Mouse (Mus musculus) kidney, adult 2 months (tissue): ENCODE measurements around the gene Sema5a. TPM values are rescaled to one million over a fixed set of nuclear protein-coding genes. Genes with fewer than 3 reads are reported as not detected.

Source experiments
- DNase-seq: peaks from one replicate; pipeline ENCODE4 v3.0.0; 2021
- H3K27ac ChIP-seq: fragments of 200-500 bp; 2 replicates; pipeline ENCODE4 v1.5.1; 2012; ENCODE audit warnings: low read depth, low read length, control low read depth, inconsistent platforms; ENCODE audit not compliant: insufficient read depth
- H3K27me3 ChIP-seq: fragments of 200-500 bp; replicated peaks from 2 replicates; pipeline ENCODE4 v1.6.1; 2012; ENCODE audit warnings: mild to moderate bottlenecking, moderate library complexity, low read length, inconsistent platforms; ENCODE audit not compliant: control insufficient read depth, insufficient read depth
- H3K36me3 ChIP-seq: fragments of 200-500 bp; 2 replicates; pipeline ENCODE4 v1.6.1; 2012; ENCODE audit warnings: mild to moderate bottlenecking, moderate library complexity, low read length, inconsistent platforms; ENCODE audit not compliant: control insufficient read depth, insufficient read depth
- H3K4me1 ChIP-seq: fragments of 200-500 bp; 2 replicates; pipeline ENCODE4 v1.6.1; 2011; ENCODE audit warnings: low read length; ENCODE audit not compliant: control insufficient read depth, insufficient read depth
- H3K4me3 ChIP-seq: fragments of 200-500 bp; 2 replicates; pipeline ENCODE4 v1.5.1; 2011; ENCODE audit warnings: mild to moderate bottlenecking, low read depth, low read length, control low read depth; ENCODE audit not compliant: insufficient read depth
- CTCF ChIP-seq: fragments of 200-500 bp; conservative IDR thresholded peaks from 2 replicates; pipeline ENCODE4 v1.5.1; 2011; ENCODE audit warnings: low read depth, mild to moderate bottlenecking, control low read depth, low read length, moderate library complexity, mixed read lengths; ENCODE audit not compliant: insufficient read depth, insufficient read length
- POLR2A ChIP-seq: fragments of 200-500 bp; IDR thresholded peaks from one replicate; pipeline ENCODE4 v1.6.1; 2011; ENCODE audit warnings: low read depth, low read length, control low read depth
- WGBS: fragments of 180-500 bp; shearing (Covaris S2); methylation state at CpG from one replicate; pipeline ENCODE4 v1.1.7; 2018; 5-methylcytosine and 5-hydroxymethylcytosine counted together
- polyA plus RNA-seq: library from polyadenylated mRNA; depleted of rRNA; stranded (reverse); fragments of >200 nt; gene quantifications from 2 replicates; pipeline ENCODE4 v1.2.3, GENCODE M21; 2012

The Sema5a gene
- polyA plus RNA-seq, 1 experiment, result 11.6 TPM

DNA sequence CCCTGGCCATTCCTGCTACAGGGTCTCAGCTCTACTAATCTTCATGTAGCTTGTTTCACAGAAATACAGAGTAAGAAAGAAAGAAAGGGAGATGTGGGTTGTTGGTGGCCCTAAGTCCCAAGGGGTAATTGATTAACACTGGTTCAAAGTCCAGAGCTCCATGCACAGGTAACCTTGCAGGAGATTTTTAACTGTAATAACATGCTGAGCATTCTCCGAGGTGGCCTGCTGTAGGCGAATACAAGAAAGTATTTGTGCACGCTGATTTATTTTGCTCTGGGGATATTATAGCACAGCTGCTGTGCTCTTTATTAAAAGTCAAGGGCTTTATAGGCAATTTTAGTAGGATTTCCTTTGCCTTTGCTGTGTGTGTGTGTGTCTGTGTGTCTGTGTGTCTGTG, 393.3 kb downstream of the Sema5a start:
- Histone ChIP-seq H3K4me1 (peaks cover 4% of the 10 kb centered on the region; the same call in 1 of the 2 replicates), H3K4me3 (no peak overlapping the region), H3K36me3 (no peaks in the 10 kb centered on the region; the same call in 1 of the 2 replicates), H3K27me3 (no peaks in the 10 kb centered on the region), H3K27ac (peak overlapping the region; percentile 64)
- TF ChIP-seq POLR2A, result no peak
- no peak for TF ChIP-seq CTCF
- 25% methylated on average over 3 of the region's 3 CpGs for WGBS
- DNase-seq, result peak; percentile 75

DNA sequence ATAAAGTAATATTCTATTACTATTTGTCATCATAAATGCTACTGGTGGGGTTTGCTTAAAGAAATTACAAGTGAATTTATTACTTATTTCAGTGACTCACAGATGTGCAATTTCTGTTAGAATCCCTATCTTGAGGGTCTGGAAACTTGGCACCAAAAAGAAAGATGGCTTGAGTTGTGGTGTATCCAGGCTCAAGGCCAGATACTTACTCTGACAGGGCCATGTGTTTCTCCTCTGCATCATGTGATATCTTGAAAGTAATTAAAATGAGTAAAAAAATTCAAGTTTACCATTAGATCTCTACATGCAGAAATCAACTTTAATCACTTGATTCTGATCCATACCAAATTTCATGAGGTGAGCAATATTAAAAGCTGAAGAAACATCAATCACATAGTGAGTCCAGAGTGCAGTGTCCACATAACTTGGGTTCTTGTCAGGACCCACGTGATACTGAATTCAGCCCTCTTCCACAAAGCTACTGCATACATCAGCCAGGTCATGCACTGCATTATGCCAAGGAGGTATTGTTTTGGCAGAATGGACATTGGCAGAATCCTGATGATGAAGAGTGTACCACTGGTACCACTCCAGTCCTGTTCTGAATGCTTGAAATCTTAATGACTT, 402.6 kb downstream of the Sema5a start:
- TF ChIP-seq CTCF (no peak), POLR2A (no peak)
- H3K36me3 ChIP-seq, result no peaks in the 10 kb centered on the region
- no peaks in the 10 kb centered on the region for H3K4me1 ChIP-seq
- no peak for DNase-seq
- H3K27me3 ChIP-seq, result no peaks in the 10 kb centered on the region
- H3K4me3 ChIP-seq, result no peak overlapping the region
- no peak overlapping the region for H3K27ac ChIP-seq
- WGBS, result 57% methylated on average over 1 of the region's 1 CpGs

DNA sequence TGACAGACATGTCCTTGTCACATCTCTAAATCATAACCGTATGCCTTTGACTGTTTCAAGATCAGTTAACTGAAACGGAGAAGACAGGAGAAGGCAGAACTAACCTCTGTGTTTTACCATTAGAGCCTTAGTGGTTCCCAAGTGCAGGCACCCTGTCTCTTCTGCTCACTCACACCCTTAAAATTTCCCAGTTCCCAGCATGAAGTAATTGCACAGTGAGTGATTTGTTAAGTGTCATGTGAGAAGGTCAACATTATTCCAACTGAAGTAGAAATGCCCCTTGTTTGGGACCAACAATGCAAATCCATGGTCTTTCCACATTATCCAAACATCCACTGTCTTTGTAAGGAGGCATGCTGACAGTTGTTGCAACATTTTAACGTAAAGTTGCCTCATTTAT, 409.4 kb downstream of the Sema5a start:
- no peak overlapping the region for H3K4me3 ChIP-seq
- no peak for TF ChIP-seq POLR2A
- no peak for TF ChIP-seq CTCF
- no peak for DNase-seq
- H3K4me1 ChIP-seq, result no peaks in the 10 kb centered on the region
- no peak overlapping the region for H3K27ac ChIP-seq
- no peaks in the 10 kb centered on the region for H3K36me3 ChIP-seq
- WGBS, result 91% methylated on average over 3 of the region's 3 CpGs
- no peaks in the 10 kb centered on the region for H3K27me3 ChIP-seq

- TF ChIP-seq CTCF (no peak), POLR2A (no peak)
- Histone ChIP-seq H3K27me3 (no peaks in the 10 kb centered on the region), H3K4me3 (no peak overlapping the region), H3K4me1 (no peaks in the 10 kb centered on the region), H3K27ac (no peak overlapping the region), H3K36me3 (no peaks in the 10 kb centered on the region)
- DNase-seq, result no peak
- WGBS, result 83% methylated on average over 4 of the region's 4 CpGs
Observed at GRCm38 (mm10) chr15:32656017-32656416, 411.4 kb downstream of the Sema5a start.

- Histone ChIP-seq H3K4me3 (no peak overlapping the region), H3K27me3 (no peaks in the 10 kb centered on the region), H3K27ac (no peak overlapping the region), H3K36me3 (no peaks in the 10 kb centered on the region), H3K4me1 (no peaks in the 10 kb centered on the region)
- 71% methylated on average over 1 of the region's 1 CpGs for WGBS
- TF ChIP-seq CTCF, result no peak
- no peak for TF ChIP-seq POLR2A
- DNase-seq, result no peak
Observed at GRCm38 (mm10) chr15:32676446-32676845, 431.8 kb downstream of the Sema5a start.

DNA sequence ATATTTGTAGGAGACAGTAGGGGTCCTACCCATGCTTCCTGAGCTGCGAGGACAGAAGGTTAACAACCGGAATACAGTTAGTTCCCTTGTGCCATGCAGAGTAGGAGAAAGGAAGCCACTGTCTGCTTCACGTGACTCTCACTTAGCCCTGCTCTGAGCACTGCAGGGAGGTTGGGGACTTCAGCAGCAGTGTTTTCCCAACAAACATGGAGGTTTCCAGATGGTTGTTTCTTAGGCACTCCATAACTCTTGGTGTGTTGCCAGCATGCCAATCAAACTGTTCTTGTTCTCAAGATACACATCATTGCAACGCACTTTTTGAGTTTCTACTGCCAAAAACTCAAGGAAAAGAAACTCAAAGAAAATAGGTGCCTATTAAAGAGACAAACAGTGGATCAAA, 440.5 kb downstream of the Sema5a start:
- TF ChIP-seq POLR2A (no peak), CTCF (no peak)
- WGBS, result 81% methylated on average over 4 of the region's 4 CpGs
- Histone ChIP-seq H3K27me3 (no peaks in the 10 kb centered on the region), H3K4me3 (no peak overlapping the region), H3K4me1 (no peaks in the 10 kb centered on the region), H3K27ac (no peak overlapping the region), H3K36me3 (no peaks in the 10 kb centered on the region)
- DNase-seq, result no peak

- H3K36me3 ChIP-seq, result no peaks in the 10 kb centered on the region; the same call in 1 of the 2 replicates
- H3K4me3 ChIP-seq, result no peak overlapping the region
- TF ChIP-seq CTCF, result no peak
- H3K27me3 ChIP-seq, result no peaks in the 10 kb centered on the region
- H3K27ac ChIP-seq, result no peak overlapping the region
- no peak for DNase-seq
- no peaks in the 10 kb centered on the region for H3K4me1 ChIP-seq
Observed at GRCm38 (mm10) chr15:32691021-32691420, 446.4 kb downstream of the Sema5a start.

GRCm38 (mm10) chr15:32693006-32693405, 448.4 kb downstream of the Sema5a start:
- no peaks in the 10 kb centered on the region; the same call in 1 of the 2 replicates for H3K36me3 ChIP-seq
- TF ChIP-seq CTCF, result no peak
- no peak for TF ChIP-seq POLR2A
- no peak overlapping the region for H3K4me3 ChIP-seq
- no peak overlapping the region for H3K27ac ChIP-seq
- DNase-seq, result peak; percentile 31
- H3K27me3 ChIP-seq, result no peaks in the 10 kb centered on the region
- H3K4me1 ChIP-seq, result no peaks in the 10 kb centered on the region
- WGBS, result 75% methylated on average over 2 of the region's 2 CpGs
